Mouse (Mus musculus): ENCODE measurements around the gene Lsm4.

GRCm38 (mm10) chr8:70677451-70678080, 4.5 kb downstream of the Lsm4 start:
- TF ChIP-seq POLR2A (IDR thresholded peaks at IDR 0.05; ENCODE audit: low read depth, low read length) (no peak), CTCF (conservative IDR thresholded peaks at IDR 0.05 in 1 of 2, IDR thresholded peaks at IDR 0.05 in 1 of 2; ENCODE audit: low read depth in 2 of 2, low read length in 2 of 2) (no peak), EP300 (IDR thresholded peaks at IDR 0.05; ENCODE audit: low read length) (no peak), NRF1 (IDR thresholded peaks at IDR 0.05; ENCODE audit: low read depth, low read length) (no peak), HCFC1 (IDR thresholded peaks at IDR 0.05; ENCODE audit: low read depth, low read length) (no peak), USF2 (conservative IDR thresholded peaks at IDR 0.05; ENCODE audit: low read depth, low read length) (no peak), SMC3 (IDR thresholded peaks at IDR 0.05; ENCODE audit: low read depth, low read length) (no peak), ZMIZ1 (IDR thresholded peaks at IDR 0.05; ENCODE audit: low read depth, low read length) (no peak), JUND (conservative IDR thresholded peaks at IDR 0.05; ENCODE audit: low read depth, low read length) (no peak), POLR2AphosphoS2 (IDR thresholded peaks at IDR 0.05; ENCODE audit: low read depth, low read length) (no peak), ZNF384 (IDR thresholded peaks at IDR 0.05; ENCODE audit: low read depth, low read length) (no peak), SIN3A (IDR thresholded peaks at IDR 0.05; ENCODE audit: low read length) (no peak), ZC3H11A (IDR thresholded peaks at IDR 0.05; ENCODE audit: low read depth, low read length) (no peak)
